Mouse (Mus musculus): ENCODE data around the gene Shcbp1. TPM values are rescaled to one million over a fixed set of nuclear protein-coding genes. Genes with fewer than 3 reads are reported as not detected.

Gene Shcbp1
- total RNA-seq (2012; rRNA removed) (39.9 and 44.0 TPM in 2 replicates), total RNA-seq (2014; rRNA removed) (90.8 and 105 TPM in 2 replicates), polyA plus RNA-seq (2012; ENCODE audit: insufficient read length, low read depth) (48.2 and 49.9 TPM in 2 replicates)

DNA sequence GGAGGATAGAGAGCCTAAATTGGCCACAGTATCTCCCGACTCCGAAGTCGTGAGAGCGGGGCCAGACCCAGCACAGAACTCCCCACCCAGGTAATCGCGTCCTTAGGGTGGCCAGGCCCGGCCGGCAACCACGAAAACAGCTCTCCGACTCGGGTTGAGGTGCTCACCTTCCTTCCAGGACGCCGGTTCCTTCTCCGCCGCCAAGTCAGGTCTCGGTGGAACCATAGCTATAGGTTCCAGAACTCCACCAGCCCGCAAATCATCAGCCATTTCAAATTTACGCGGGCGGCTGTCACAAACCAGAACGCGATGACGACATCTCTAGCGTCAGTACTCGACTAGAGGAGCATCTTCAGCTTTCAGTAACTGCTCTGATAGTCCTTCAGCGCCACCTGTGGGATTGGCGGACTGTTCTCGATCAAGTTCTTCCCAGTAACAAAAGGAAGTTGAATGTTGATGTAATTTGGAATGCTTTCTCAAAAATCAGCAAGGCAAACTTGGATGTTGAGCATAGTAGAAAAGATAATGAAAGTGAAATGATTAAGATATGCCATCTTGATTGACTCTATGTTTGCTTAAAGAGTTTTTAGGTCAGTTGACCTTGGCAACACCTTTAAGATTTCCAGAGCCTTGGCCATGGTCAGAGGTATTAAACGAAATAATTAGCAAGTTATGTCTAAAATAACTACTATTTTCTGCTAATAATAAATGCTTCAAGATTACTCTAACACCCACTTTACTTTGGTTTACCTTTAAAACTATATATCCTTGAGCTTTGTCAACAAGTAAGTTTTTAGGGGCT, at the start of gene Shcbp1:
TSS of gene Shcbp1 (minus strand) at position 314 of the 802 bp plus-strand sequence.
- Histone ChIP-seq H3K4me3 (replicated peaks in 1 of 3; ENCODE audit: low read depth in 2 of 3, low read length in 2 of 3, poor library complexity in 1 of 3) (peak within 1 kb of the TSS; percentile 74 to 96 (median 81)), H3K9me3 (replicated peaks; ENCODE audit: low read length) (no peaks in the 10 kb centered on the region), H3K36me3 (replicated peaks in 1 of 2; ENCODE audit: control insufficient read depth in 1 of 2, insufficient read depth in 1 of 2, low read length in 1 of 2) (peaks cover 0 to 14% of the 10 kb centered on the region in 2 experiments), H3K4me2 (ENCODE audit: insufficient read depth, low read depth, poor library complexity, severe bottlenecking) (peak within 1 kb of the TSS; percentile 74), H3K4me1 (ENCODE audit: control insufficient read depth in 1 of 2, insufficient read depth in 2 of 2) (peaks cover 6 to 10% of the 10 kb centered on the region in 2 experiments), H3K9ac (ENCODE audit: insufficient read depth, low read depth) (peak within 1 kb of the TSS; percentile 68), H3K27me3 (replicated peaks) (peaks cover 6% of the 10 kb centered on the region), H3K27ac (ENCODE audit: insufficient read depth, low read depth) (no peak within 1 kb of the TSS), H3K79me2 (replicated peaks; ENCODE audit: control insufficient read depth, extremely low read depth, insufficient read depth, poor library complexity, severe bottlenecking) (peaks cover 31% of the 10 kb centered on the region)
- peak; percentile 94 for DNase-seq (ENCODE audit: extremely low read depth)
- in situ Hi-C loops (cut with MboI; ENCODE audit: low pct_ligation_motif_present, low pct_unique_long_range_greater_than_20kb, low sequenced_read_pairs) = no loop called here
- TF ChIP-seq E2F4 (IDR thresholded peaks at IDR 0.05; ENCODE audit: insufficient replicate concordance, low read depth, low read length) (peak; percentile 99), POLR2AphosphoS2 (IDR thresholded peaks at IDR 0.05; ENCODE audit: low read depth, low read length) (no peak), JUN (IDR thresholded peaks at IDR 0.05; ENCODE audit: insufficient read depth, low read depth, low read length) (peak; percentile 76), USF1 (IDR thresholded peaks at IDR 0.05; ENCODE audit: low read depth, low read length) (no peak), KAT2A (IDR thresholded peaks at IDR 0.05; ENCODE audit: insufficient replicate concordance, low read length) (peak; percentile 78; the same call in 1 of the 2 replicates), HCFC1 (IDR thresholded peaks at IDR 0.05; ENCODE audit: low read depth, low read length) (peak; percentile 87), SIN3A (IDR thresholded peaks at IDR 0.05; ENCODE audit: low read length) (peak; percentile 99), CHD2 (IDR thresholded peaks at IDR 0.05; ENCODE audit: low read length) (no peak), NELFE (IDR thresholded peaks at IDR 0.05; ENCODE audit: low read depth, low read length) (peak; percentile 61), NRF1 (IDR thresholded peaks at IDR 0.05; ENCODE audit: low read depth, low read length) (no peak), MAZ (IDR thresholded peaks at IDR 0.05; ENCODE audit: low read depth, low read length) (no peak), ZMIZ1 (IDR thresholded peaks at IDR 0.05; ENCODE audit: low read depth, low read length) (no peak), CTCF (conservative IDR thresholded peaks at IDR 0.05 in 1 of 2, IDR thresholded peaks at IDR 0.05 in 1 of 2; ENCODE audit: low read depth in 2 of 2, low read length in 2 of 2) (peak; percentile 60 to 85; a peak in 3 of 4 replicates), ZNF384 (IDR thresholded peaks at IDR 0.05; ENCODE audit: low read depth, low read length) (no peak), BHLHE40 (IDR thresholded peaks at IDR 0.05; ENCODE audit: low read depth, low read length) (no peak), TCF12 (IDR thresholded peaks at IDR 0.05; ENCODE audit: low read depth, low read length) (peak; percentile 83), ETS1 (conservative IDR thresholded peaks at IDR 0.05; ENCODE audit: low read depth, low read length) (peak; percentile 23; the same call in 1 of the 2 replicates), UBTF (IDR thresholded peaks at IDR 0.05; ENCODE audit: low read depth, low read length) (no peak), RCOR1 (conservative IDR thresholded peaks at IDR 0.05; ENCODE audit: low read depth, low read length) (no peak), GABPA (IDR thresholded peaks at IDR 0.05; ENCODE audit: insufficient replicate concordance, low read depth, low read length) (peak; percentile 88), IRF4 (IDR thresholded peaks at IDR 0.05; ENCODE audit: low read depth, low read length) (peak; percentile 63), MAX (IDR thresholded peaks at IDR 0.05; ENCODE audit: low read length) (0 out of 2 replicates have a peak, but pooled peaks have one; percentile 42), ZC3H11A (IDR thresholded peaks at IDR 0.05; ENCODE audit: low read depth, low read length) (no peak), SMC3 (IDR thresholded peaks at IDR 0.05; ENCODE audit: low read depth, low read length) (no peak), MXI1 (IDR thresholded peaks at IDR 0.05; ENCODE audit: low read depth, low read length) (peak; percentile 78), PAX5 (IDR thresholded peaks at IDR 0.05; ENCODE audit: low read length) (no peak), JUND (conservative IDR thresholded peaks at IDR 0.05; ENCODE audit: low read depth, low read length) (peak; percentile 74; the same call in 1 of the 2 replicates), ELF1 (IDR thresholded peaks at IDR 0.05; ENCODE audit: low read depth, low read length) (peak; percentile 24; the same call in 1 of the 2 replicates), CHD1 (IDR thresholded peaks at IDR 0.05; ENCODE audit: low read depth, low read length) (no peak), MEF2A (IDR thresholded peaks at IDR 0.05; ENCODE audit: borderline replicate concordance, low read depth, low read length) (peak; percentile 24; the same call in 1 of the 2 replicates), USF2 (conservative IDR thresholded peaks at IDR 0.05; ENCODE audit: low read depth, low read length) (no peak), ZKSCAN1 (IDR thresholded peaks at IDR 0.05; ENCODE audit: borderline replicate concordance, low read depth, low read length) (no peak), RAD21 (IDR thresholded peaks at IDR 0.05; ENCODE audit: low read depth, low read length) (no peak; the same call in 1 of the 2 replicates), MAFK (IDR thresholded peaks at IDR 0.05; ENCODE audit: insufficient replicate concordance, low read length) (no peak), POLR2A (IDR thresholded peaks at IDR 0.05; ENCODE audit: low read depth, low read length) (peak; percentile 81), TBP (conservative IDR thresholded peaks at IDR 0.05; ENCODE audit: low read depth, low read length) (0 out of 2 replicates have a peak, but pooled peaks have one; percentile 49), EP300 (IDR thresholded peaks at IDR 0.05; ENCODE audit: low read length) (no peak), MYC (IDR thresholded peaks at IDR 0.05; ENCODE audit: low read depth, low read length) (no peak)
- dilution Hi-C loops (cut with MboI; ENCODE audit: extremely low pct_ligation_motif_present, extremely low pct_unique_long_range_greater_than_20kb, low sequenced_read_pairs) = no loop called here

Measured in CH12.LX (cell line).